Mouse (Mus musculus) cerebellum, postnatal 25 days (tissue): ENCODE measurements at regions not wholly inside any gene's neighbourhood (a gene's known extent, or its start where the extent isn't known, plus 50 kb on each side); places are given as distances from the start of the nearest gene placed in this dataset.

Experiments
- DNase-seq, 2 experiments: peaks; one replicate each; pipeline ENCODE4 v3.0.0; 2021; ENCODE audit warnings: mixed read lengths in 2 of 2

GRCm38 (mm10) chr2:137574845-137575449 is 458.5 kb upstream of the Jag1 start:
- DNase-seq: no peak

- DNase-seq: no peak
Observed at GRCm38 (mm10) chr2:137571146-137571545, 454.7 kb upstream of the Jag1 start.

- no peak for DNase-seq
Observed at GRCm38 (mm10) chr2:137566619-137567018, 450.2 kb upstream of the Jag1 start.

GRCm38 (mm10) chr2:137564064-137564624 is 447.7 kb upstream of the Jag1 start:
- no peak for DNase-seq

DNA sequence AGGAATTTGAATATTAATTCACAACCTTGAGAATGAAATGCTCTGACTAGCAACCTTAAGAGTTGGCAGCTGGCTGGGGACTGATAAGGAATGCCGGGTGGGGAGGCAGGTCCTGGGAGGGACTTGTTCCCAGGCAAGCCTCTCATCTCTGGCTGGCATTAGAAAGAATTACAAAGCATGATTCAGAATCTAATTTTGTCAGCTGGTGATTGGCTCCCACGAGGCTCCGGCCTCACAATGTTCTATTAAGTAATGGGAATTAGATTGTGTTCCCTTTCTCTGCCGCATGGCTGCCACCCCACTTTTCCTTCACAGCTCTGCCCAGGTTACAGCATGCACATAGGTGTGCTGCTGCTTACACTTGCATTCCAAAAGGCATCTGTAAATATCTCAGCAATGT is 443.9 kb upstream of the Jag1 start:
- no peak for DNase-seq

GRCm38 (mm10) chr2:137553871-137554270 is 437.4 kb upstream of the Jag1 start:
- no peak for DNase-seq

DNA sequence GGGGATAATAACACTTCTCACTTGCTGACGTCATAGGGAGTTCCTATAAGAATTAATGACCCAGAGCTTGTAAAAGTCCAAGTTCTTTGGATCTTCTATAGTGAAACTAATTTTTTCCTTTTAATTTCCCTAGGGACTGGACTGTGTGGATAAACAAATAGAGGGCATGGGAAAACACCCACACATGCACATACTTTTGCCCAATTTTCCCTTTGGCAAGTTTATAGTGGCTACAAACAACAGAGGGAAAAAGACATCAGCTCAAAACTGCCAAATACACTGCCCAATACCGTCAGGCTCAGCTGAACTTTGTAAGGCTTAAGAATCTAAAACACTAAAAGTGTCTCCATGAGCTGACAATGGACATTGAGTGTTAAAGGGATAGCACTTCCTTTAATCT is 420.1 kb upstream of the Jag1 start:
- DNase-seq: no peak

GRCm38 (mm10) chr2:137516271-137516670 is 399.8 kb upstream of the Jag1 start:
- DNase-seq: no peak

DNA sequence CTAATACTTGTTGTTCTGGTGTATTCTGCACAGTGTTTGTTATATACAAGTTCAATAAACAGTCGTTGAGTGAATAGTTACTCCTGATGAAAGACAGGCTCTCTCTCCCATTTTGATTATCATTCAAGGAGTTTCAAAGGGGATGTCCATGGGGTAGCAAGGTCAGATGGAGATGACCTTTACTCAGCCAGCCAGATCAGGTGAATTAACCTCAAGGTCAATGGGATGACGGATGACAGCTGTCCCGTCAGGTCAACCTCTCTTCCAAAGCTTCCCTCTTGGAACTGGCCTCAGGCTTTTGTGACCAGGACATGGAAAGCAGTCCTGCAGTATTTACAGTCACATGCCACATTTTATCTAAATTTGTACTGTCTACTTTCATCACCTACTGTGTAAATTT is 398.6 kb upstream of the Jag1 start:
- no peak for DNase-seq

- DNase-seq: no peak
Observed at GRCm38 (mm10) chr2:137513895-137514506, 397.6 kb upstream of the Jag1 start.

- DNase-seq: no peak
Observed at GRCm38 (mm10) chr2:137510671-137511235, 394.3 kb upstream of the Jag1 start.

DNA sequence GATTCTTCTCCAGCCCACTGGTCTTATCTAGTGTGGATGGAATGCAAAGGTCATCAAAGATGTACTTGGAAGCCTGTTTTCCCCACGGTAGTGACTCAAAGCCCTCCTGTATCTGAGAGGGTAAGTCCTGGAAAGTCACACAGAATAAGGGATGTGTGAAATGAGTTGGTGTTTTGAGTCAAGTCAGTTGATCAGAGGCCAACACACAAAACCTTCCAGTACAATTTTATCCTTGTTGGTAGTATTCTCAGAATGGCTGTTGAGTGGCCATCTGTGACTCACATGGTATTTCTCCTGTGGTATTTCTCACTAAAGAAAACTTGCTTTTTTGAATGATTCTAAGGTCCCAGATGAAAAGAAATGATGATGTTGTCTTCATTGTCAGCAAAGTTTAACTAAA is 384.8 kb upstream of the Jag1 start:
- DNase-seq: no peak

DNA sequence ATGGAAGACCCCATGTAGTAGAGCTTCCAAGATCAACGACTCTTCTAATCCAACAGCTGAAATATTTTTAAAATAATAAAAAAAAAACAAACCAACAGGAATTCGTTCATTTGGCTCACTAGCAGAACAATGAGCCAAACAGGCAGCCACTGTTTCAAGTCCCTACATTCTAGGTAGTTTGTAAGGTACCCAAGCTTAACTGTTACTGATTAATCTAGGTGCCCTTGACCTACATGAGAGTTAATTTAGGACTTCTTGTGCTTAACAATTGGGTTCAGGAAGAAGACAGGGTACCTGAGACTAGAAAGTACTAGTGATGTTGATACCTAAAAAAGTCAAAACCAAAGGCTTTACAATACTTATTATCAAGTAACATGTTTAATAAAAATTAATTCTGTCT is 381.2 kb upstream of the Jag1 start:
- no peak for DNase-seq

GRCm38 (mm10) chr2:137493600-137493999 is 377.2 kb upstream of the Jag1 start:
- no peak for DNase-seq

GRCm38 (mm10) chr2:137489181-137489682 is 372.8 kb upstream of the Jag1 start:
- no peak for DNase-seq

GRCm38 (mm10) chr2:137468769-137469168 is 352.3 kb upstream of the Jag1 start:
- DNase-seq: no peak

GRCm38 (mm10) chr2:137457061-137457753 is 340.8 kb upstream of the Jag1 start:
- DNase-seq: no peak

GRCm38 (mm10) chr2:137456436-137456835 is 340.0 kb upstream of the Jag1 start:
- DNase-seq: no peak

DNA sequence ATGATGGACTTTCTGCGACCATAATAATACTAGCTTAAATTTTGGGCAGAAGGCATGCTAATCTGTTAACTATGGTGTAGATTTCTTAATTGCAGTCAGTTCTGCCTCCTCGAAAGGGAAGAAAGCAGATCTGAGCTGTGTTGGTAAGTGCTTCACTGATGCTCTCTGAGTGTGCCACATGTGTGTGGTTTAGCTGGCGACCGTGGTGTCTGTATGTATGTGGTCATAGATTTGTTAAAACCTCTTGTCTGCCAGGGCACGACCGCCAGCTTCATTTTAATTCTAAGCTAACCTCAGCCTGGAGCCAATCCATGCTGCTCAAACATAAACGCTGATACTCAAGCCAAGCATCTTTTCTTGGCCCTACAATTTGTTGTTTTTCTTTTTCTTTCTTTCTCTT is 330.5 kb upstream of the Jag1 start:
- no peak for DNase-seq

DNA sequence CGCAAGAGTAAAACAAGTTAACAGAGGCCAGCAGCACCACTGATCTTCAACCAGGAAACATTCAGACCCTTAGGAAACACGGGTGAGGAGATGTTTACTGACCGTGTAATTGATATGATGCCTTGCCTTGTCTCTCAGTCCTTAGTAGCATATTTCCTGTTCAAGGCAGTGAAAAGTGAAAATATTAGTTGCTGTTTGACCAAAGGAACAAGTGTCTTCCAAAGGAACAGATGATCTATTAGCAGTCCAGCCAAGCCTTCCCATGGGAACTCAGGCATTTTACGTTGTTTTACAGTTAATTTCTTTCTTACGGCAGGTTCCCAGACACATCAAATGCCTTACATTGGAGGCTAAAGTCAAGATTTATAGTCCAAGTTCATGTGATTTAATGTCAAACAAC is 321.3 kb upstream of the Jag1 start:
- no peak for DNase-seq

- no peak for DNase-seq
Observed at GRCm38 (mm10) chr2:137436161-137436560, 319.7 kb upstream of the Jag1 start.

- no peak for DNase-seq
Observed at GRCm38 (mm10) chr2:137422656-137423055, 306.2 kb upstream of the Jag1 start.

- no peak for DNase-seq
Observed at GRCm38 (mm10) chr2:137419678-137420077, 303.2 kb upstream of the Jag1 start.

- no peak for DNase-seq
Observed at GRCm38 (mm10) chr2:137417691-137418090, 301.2 kb upstream of the Jag1 start.
